Mouse (Mus musculus) ZHBTc4 (cell line): ENCODE data around the gene Mapt.

ENCODE experiments used
- DNase-seq: peaks from one replicate; pipeline ENCODE4 v3.0.0-alpha.2; 2011; ENCODE audit warnings: low read depth, low spot score

Gene Mapt

GRCm38 (mm10) chr11:104278222-104278621 lies 47.0 kb downstream of the Mapt start:
- DNase-seq = peak; percentile 94

GRCm38 (mm10) chr11:104279049-104279448 lies 47.9 kb downstream of the Mapt start:
- no peak for DNase-seq

GRCm38 (mm10) chr11:104279538-104279937 lies 48.3 kb downstream of the Mapt start:
- no peak for DNase-seq

- no peak for DNase-seq
Observed at GRCm38 (mm10) chr11:104281501-104281900, 50.3 kb downstream of the Mapt start.

GRCm38 (mm10) chr11:104287113-104287512 lies 55.9 kb downstream of the Mapt start:
- DNase-seq = peak; percentile 86

- no peak for DNase-seq
Observed at GRCm38 (mm10) chr11:104288835-104289198, 57.6 kb downstream of the Mapt start.

- peak; percentile 100 for DNase-seq
Observed at GRCm38 (mm10) chr11:104289199-104290031, 58.2 kb downstream of the Mapt start.

- peak; percentile 69 for DNase-seq
Observed at GRCm38 (mm10) chr11:104292443-104293220, 61.4 kb downstream of the Mapt start.

GRCm38 (mm10) chr11:104293241-104293640 lies 62.1 kb downstream of the Mapt start:
- peak; percentile 78 for DNase-seq

- no peak for DNase-seq
Observed at GRCm38 (mm10) chr11:104295145-104295544, 64.0 kb downstream of the Mapt start.

- DNase-seq = peak; percentile 98
Observed at GRCm38 (mm10) chr11:104295656-104296055, 64.5 kb downstream of the Mapt start.

GRCm38 (mm10) chr11:104297671-104298070 lies 66.5 kb downstream of the Mapt start:
- DNase-seq = no peak

- DNase-seq = no peak
Observed at GRCm38 (mm10) chr11:104302628-104303027, 71.4 kb downstream of the Mapt start.

- DNase-seq = no peak
Observed at GRCm38 (mm10) chr11:104303088-104303960, 72.1 kb downstream of the Mapt start.

GRCm38 (mm10) chr11:104305711-104306110 lies 74.5 kb downstream of the Mapt start:
- DNase-seq = peak; percentile 91

GRCm38 (mm10) chr11:104306483-104306882 lies 75.3 kb downstream of the Mapt start:
- no peak for DNase-seq

- no peak for DNase-seq
Observed at GRCm38 (mm10) chr11:104307136-104307535, 75.9 kb downstream of the Mapt start.

- DNase-seq = no peak
Observed at GRCm38 (mm10) chr11:104309377-104310225, 78.4 kb downstream of the Mapt start.

GRCm38 (mm10) chr11:104310226-104310887 lies 79.2 kb downstream of the Mapt start:
- DNase-seq = no peak

GRCm38 (mm10) chr11:104311643-104312042 lies 80.5 kb downstream of the Mapt start:
- peak; percentile 73 for DNase-seq
